Mouse (Mus musculus): ENCODE measurements around the gene Ap2s1.

DNA sequence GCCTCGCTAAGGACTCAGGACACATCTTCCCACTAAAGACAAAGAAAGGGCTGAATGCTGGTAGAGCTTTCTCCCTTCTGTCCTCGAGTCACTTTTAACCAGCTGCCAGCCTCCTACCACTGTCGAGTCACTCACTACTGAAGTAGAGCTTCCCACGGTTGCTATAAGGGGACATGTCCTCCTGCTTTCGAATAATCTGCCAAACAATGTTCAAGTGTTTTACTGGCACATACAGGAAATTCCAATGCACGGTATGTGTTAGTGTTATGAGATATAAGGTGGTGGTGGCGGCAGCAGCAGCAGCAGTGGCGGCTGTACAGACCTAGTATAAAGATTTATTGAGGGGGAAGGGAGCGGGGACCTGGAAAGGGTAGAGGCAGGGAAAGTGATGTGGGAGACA is 31.8 kb upstream of the Ap2s1 start:
- TF ChIP-seq CTCF (IDR thresholded peaks at IDR 0.05; ENCODE audit: borderline replicate concordance, control insufficient read depth, extremely low read depth, insufficient read depth, low read length, poor library complexity) (no peak), POLR2A (IDR thresholded peaks at IDR 0.05; ENCODE audit: control insufficient read depth, extremely low read depth, insufficient read depth, low read length, poor library complexity) (no peak)
